Mouse (Mus musculus) small intestine, adult 2 months (tissue): ENCODE measurements around the gene Morf4l2.

Experiments used
- CTCF ChIP-seq: fragments of 200-500 bp; IDR thresholded peaks from 2 replicates; pipeline ENCODE4 v1.5.1; 2012; ENCODE audit warnings: low read depth, mild to moderate bottlenecking, control low read depth, inconsistent platforms, low read length, moderate library complexity, mixed read lengths; ENCODE audit not compliant: insufficient replicate concordance, insufficient read length; ENCODE audit errors: extremely low read depth
- POLR2A ChIP-seq: fragments of 200-500 bp; IDR thresholded peaks from 2 replicates; pipeline ENCODE4 v1.6.1; 2012; ENCODE audit warnings: low read depth, mild to moderate bottlenecking, control low read depth, inconsistent platforms, low read length, moderate library complexity

GRCm38 (mm10) chrX:136732016-136732415, 11.5 kb downstream of the Morf4l2 start:
- no peak for TF ChIP-seq CTCF
- no peak for TF ChIP-seq POLR2A
